Mouse (Mus musculus) bone marrow, adult 2 months (tissue): Measurements from ENCODE around the gene Ddhd1.

Source experiments
- CTCF ChIP-seq: fragments of 200-500 bp; IDR thresholded peaks from 2 replicates; pipeline ENCODE4 v1.5.1; 2011; ENCODE audit warnings: low read length, control low read depth; ENCODE audit not compliant: control insufficient read depth, insufficient read depth
- POLR2A ChIP-seq: fragments of 200-500 bp; IDR thresholded peaks from 2 replicates; pipeline ENCODE4 v1.6.1; 2011; ENCODE audit warnings: low read depth, mild to moderate bottlenecking, control low read depth, low read length, borderline replicate concordance; ENCODE audit not compliant: control insufficient read depth

DNA sequence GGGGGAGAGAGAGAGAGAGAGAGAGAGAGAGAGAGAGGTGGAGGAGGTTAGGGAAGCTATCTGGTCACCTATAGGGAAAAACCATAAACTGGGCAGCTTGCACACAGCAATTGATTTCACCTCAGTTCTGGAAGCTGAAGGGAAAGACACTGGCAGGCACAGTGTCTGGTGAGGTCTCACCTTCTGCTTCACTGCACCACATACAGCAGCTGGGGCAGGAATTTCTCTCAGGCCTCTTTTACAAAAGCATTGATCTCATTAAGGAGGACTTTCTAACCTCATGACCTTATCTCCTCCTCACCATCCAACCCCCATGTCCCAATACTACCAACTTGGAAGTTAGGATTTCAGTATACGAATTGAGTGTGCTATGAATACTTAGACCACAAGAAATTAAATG lies 13.2 kb downstream of the Ddhd1 start:
- no peak for TF ChIP-seq CTCF
- TF ChIP-seq POLR2A: no peak
